Mouse (Mus musculus): ENCODE results near the gene Pi4ka.
"Not testable (repeated sequence)": the region's sequence is repeated elsewhere in the genome, so short reads cannot be mapped to it uniquely, and the experiment has no call there.

The Pi4ka gene

GRCm38 (mm10) chr16:17233702-17234498 is 172.2 kb downstream of the Pi4ka start:
- peak in 1 of 2 experiments; percentile 38 for DNase-seq (ENCODE audit: low spot score in 2 of 2)

GRCm38 (mm10) chr16:17232794-17233701 is 173.1 kb downstream of the Pi4ka start, which contains the start of gene Hic2:
TSS of gene Hic2 (plus strand) at chr16:17233572.
- DNase-seq (ENCODE audit: low spot score in 2 of 2), result peak; percentile 83 to 90

GRCm38 (mm10) chr16:17231523-17231922 is 174.6 kb downstream of the Pi4ka start:
- DNase-seq (ENCODE audit: low spot score in 2 of 2), result not testable (repeated sequence)

Data from left cerebral cortex, adult 9 months (tissue).